Mouse (Mus musculus): ENCODE measurements around the gene Sf3a3.
A peak's percentile ranks its signal among the peaks of the same experiment; 100 is the strongest.

- TF ChIP-seq CTCF (IDR thresholded peaks at IDR 0.05; ENCODE audit: extremely low read depth, insufficient read depth, low read length) (no peak), POLR2A (IDR thresholded peaks at IDR 0.05; ENCODE audit: extremely low read depth, insufficient read depth, low read length) (0 out of 2 replicates have a peak, but pooled peaks have one; percentile 25)
Observed at GRCm38 (mm10) chr4:124708518-124709477, 5.8 kb upstream of the Sf3a3 start.
